Mouse (Mus musculus): ENCODE measurements around the gene Lrrc8c.

Gene Lrrc8c

GRCm38 (mm10) chr5:105547115-105547514 lies 27.9 kb downstream of the Lrrc8c start:
- no peak for DNase-seq (ENCODE audit: low read depth, low spot score)

- DNase-seq (ENCODE audit: low read depth, low spot score): no peak
Observed at GRCm38 (mm10) chr5:105551808-105552207, 32.6 kb downstream of the Lrrc8c start.

GRCm38 (mm10) chr5:105556291-105556690 lies 37.1 kb downstream of the Lrrc8c start:
- DNase-seq (ENCODE audit: low read depth, low spot score): no peak

GRCm38 (mm10) chr5:105557346-105557745 lies 38.2 kb downstream of the Lrrc8c start:
- no peak for DNase-seq (ENCODE audit: low read depth, low spot score)

DNA sequence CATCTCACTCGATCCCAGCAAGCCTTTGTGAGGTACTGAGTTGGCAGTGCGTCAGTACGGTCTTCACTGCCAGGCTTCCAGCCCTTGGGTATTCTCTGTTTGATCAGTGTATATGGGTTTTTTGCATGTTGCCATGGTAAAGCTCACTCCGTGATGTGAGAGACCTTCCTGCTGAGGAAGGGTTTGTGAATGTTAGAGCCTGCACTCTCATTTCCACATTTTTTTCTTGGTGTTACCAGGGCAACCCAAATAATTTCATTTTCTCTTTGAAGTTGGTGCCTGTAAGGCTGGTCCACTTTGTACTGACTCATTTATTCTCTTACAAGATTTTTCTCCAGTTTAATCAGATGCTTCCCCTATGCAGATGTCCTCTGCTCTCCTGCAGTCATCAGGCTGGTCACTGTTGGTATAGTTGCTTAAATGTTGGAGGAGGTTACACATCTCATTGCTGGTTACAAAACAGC lies 38.6 kb downstream of the Lrrc8c start:
- no peak for DNase-seq (ENCODE audit: low read depth, low spot score)

GRCm38 (mm10) chr5:105558517-105558916 lies 39.3 kb downstream of the Lrrc8c start:
- DNase-seq (ENCODE audit: low read depth, low spot score): no peak

- DNase-seq (ENCODE audit: low read depth, low spot score): no peak
Observed at GRCm38 (mm10) chr5:105561926-105562325, 42.7 kb downstream of the Lrrc8c start.

DNA sequence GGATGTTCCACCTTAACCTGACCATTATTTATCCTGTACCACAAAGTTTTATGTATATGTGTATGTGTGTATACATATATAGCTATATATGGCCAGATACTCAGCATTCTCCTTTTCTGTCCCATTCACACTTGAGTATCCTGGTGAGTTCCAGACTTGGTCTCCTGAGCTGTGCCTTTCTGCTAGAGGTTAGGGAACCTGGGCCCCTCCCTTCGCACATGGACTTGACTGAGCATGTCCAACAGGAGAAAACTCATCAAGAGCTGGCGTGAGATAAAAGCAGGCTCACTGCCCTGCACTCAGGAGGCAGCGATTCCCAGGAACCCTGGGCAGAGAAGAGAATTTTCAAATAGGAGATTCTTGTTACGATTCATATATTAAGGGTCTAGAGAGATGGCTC lies 45.6 kb downstream of the Lrrc8c start:
- no peak for DNase-seq (ENCODE audit: low read depth, low spot score)

DNA sequence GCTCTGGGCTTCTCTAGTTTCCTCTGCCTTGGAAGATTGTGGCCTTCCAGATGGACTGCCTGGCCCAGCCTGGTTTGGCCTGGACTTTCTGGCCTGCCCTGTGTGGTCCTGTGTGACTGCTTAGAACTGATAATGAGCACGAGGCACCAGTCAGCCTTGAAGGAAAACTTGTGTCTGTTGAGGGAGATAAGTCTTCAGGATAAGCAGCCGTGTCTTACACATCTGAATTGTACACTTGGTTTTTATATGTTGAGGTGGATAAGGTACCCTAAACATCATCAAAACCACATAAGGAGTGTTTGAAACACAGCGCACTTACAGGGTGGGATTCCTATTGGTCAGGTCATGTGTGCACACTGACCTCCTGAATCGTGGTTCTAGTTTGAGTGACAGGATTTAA lies 46.6 kb downstream of the Lrrc8c start:
- no peak for DNase-seq (ENCODE audit: low read depth, low spot score)

DNA sequence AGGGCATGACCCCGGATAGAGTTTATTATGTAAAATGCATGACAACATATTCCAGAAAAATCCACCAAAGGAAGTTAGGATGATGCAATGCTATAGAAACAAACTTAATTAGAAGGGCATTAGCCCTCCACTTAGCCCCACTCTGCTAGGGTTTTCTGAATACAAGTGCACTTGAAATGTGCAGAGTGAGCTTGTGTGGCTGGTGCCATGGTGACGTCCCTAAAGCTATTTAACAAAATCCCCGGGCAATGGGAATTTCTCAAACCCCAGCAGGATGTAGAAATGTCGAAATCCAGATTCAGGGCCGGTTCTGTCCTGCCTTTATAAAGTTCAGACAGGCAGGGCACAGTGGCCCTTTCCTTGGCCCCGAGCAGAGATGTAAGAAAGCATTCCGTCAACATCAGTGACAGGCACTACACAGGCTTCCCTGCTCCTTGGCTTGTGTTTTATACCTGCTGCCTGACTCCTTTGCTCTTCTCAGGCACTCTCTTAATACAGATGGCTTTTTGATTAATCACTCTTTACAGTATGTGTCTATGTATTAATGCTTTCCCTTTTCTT lies 47.7 kb downstream of the Lrrc8c start:
- DNase-seq (ENCODE audit: low read depth, low spot score): no peak

GRCm38 (mm10) chr5:105568043-105568747 lies 49.0 kb downstream of the Lrrc8c start:
- peak; percentile 31 for DNase-seq (ENCODE audit: low read depth, low spot score)

- DNase-seq (ENCODE audit: low read depth, low spot score): no peak
Observed at GRCm38 (mm10) chr5:105569168-105569567, 50.0 kb downstream of the Lrrc8c start.

- no peak for DNase-seq (ENCODE audit: low read depth, low spot score)
Observed at GRCm38 (mm10) chr5:105572160-105572692, 53.0 kb downstream of the Lrrc8c start.

- DNase-seq (ENCODE audit: low read depth, low spot score): no peak
Observed at GRCm38 (mm10) chr5:105572876-105573275, 53.7 kb downstream of the Lrrc8c start.

DNA sequence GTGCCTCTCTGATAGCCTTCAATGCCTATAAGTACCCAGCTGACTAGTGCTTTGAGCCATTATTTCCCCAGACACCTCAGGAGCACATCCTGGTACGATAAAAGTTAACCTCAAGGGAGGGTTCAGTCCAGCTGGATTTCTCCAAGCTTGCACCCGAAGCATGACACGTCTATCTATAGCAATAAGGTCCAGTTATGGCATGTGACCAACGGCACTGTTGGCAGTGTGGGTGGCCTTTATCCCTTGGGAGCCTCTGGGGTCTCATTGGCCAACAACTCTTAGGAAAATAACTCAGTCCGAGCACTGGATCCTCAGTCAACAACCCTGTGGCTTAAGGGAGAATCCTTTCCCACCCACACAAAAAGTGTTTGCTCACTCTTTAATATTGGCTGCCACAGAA lies 55.6 kb downstream of the Lrrc8c start:
- no peak for DNase-seq (ENCODE audit: low read depth, low spot score)

DNA sequence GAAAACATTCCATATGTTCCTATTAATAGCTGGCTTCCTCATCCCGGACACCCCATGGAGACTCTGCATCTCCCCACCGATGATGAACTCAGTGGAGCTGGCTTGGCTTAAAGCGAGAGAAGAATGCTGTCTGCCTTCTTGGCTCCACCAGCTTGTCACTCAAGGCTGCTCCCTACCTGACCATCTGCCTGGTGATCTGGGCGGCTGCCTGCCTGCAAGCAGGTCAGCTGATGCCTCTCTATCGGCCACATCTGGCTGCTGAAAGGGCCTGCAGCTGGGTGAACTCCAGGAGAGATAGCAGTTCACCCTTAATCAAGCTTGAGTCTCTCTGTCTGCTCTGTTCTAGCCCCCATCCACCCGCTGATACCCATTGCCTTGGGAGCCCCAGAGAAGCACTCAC lies 56.7 kb downstream of the Lrrc8c start:
- peak; percentile 15 for DNase-seq (ENCODE audit: low read depth, low spot score)

- no peak for DNase-seq (ENCODE audit: low read depth, low spot score)
Observed at GRCm38 (mm10) chr5:105580909-105581308, 61.7 kb downstream of the Lrrc8c start.

DNA sequence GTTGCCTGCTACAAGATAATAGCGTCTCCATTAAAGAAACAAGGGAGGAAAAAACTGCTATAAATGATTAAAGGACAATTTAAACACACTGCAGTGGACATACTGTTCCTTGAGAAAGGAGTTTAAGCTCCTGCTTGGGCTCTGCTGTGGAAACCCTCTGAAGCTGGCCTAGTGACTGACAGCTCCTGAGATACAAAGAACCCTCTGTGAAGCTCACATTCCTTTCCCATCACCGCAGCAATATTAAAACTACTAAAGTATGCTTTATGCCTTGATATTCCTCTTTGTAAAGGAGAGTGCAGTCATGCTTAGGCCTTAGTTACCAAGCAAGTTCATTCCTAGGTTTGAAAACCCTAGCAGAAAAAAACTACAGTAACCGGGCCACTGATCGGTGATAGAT lies 66.7 kb downstream of the Lrrc8c start:
- DNase-seq (ENCODE audit: low read depth, low spot score): no peak

- no peak for DNase-seq (ENCODE audit: low read depth, low spot score)
Observed at GRCm38 (mm10) chr5:105586655-105587054, 67.5 kb downstream of the Lrrc8c start.

GRCm38 (mm10) chr5:105587471-105587870 lies 68.3 kb downstream of the Lrrc8c start:
- no peak for DNase-seq (ENCODE audit: low read depth, low spot score)

GRCm38 (mm10) chr5:105588683-105589082 lies 69.5 kb downstream of the Lrrc8c start:
- no peak for DNase-seq (ENCODE audit: low read depth, low spot score)

DNA sequence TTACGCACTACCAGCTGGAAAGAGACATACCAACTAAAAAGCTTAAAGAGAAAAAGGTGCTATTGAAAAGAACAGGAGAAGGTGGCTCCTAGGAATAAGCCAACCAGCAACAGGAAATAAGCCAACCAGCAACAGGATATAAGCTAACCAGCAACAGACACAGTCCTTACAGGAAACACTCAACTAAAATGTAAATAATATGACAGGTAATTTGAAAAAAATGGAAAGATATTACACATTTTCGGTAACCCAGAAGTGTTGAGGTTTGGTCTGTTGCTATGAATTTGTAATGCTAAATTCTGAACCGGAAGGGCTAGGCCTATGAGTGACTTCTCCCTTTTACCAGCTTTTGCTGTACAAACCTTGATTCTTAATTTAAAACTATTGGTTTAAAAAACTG lies 69.9 kb downstream of the Lrrc8c start:
- no peak for DNase-seq (ENCODE audit: low read depth, low spot score)

GRCm38 (mm10) chr5:105592396-105592795 lies 73.2 kb downstream of the Lrrc8c start:
- DNase-seq (ENCODE audit: low read depth, low spot score): no peak
